Mouse (Mus musculus): ENCODE results near the gene Gm43951.
A peak's percentile ranks its signal among the peaks of the same experiment; 100 is the strongest.
"Not testable (repeated sequence)": the region's sequence is repeated elsewhere in the genome, so short reads cannot be mapped to it uniquely, and the experiment has no call there.

The Gm43951 gene

DNA sequence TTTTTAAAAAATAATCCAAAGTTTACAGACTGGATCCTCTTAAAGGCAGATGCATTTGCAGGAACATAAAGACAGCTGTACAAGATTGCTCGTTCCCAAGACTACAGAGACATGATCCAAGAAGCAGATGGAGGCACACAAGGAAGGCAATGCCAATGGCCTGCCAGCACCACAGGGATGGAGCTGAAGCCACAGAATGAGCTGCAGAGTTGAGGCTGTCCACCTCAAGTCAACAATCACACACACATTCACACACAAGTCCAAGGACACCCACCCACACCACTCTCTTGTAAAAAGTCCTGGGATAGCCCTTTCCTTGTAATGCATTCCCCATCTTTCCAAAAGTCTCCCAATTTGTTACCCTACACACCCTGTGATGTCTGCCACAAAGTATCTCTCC lies 3.2 kb downstream of the Gm43951 start:
- no peak for DNase-seq (ENCODE audit: low read depth, low spot score)

DNA sequence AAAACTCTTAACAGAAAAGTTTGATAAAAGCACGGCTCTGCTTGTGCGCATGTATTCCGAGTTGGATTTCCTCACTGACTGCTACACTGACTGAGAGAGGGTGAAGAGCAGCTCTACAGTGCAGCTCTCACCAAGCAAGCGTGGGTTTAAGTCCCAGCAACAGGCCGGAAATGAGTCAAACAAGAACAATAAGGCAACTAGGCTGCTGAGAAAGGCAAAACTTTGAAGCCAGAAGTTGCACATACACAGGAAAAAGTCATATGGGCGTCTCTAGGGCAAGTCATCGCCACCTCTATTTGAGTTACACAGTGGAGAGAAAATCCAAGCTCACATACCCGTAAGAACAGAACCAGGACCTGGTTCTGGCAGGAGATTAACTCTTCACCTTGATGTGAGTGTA lies 10.1 kb downstream of the Gm43951 start:
- DNase-seq (ENCODE audit: low read depth, low spot score) = no peak

DNA sequence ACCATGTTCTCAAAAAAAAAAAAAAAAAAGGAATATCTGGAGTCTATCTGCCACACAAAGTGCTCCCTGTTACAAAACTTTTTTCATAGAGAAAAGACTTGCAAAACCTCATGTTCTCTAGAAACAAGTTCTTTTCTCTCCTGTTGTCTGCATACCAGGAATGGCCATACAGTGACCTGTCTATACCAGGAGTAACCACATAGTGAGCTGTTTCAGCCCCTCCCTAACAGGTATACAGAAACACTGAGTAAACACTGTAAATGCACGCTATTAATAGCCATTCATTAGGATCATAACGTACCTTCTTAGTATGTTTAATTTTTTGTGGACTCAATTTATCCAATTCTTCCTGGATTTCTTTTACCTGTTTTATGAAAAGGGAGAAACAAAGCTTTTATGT lies 12.4 kb downstream of the Gm43951 start:
- DNase-seq (ENCODE audit: low read depth, low spot score) = no peak

DNA sequence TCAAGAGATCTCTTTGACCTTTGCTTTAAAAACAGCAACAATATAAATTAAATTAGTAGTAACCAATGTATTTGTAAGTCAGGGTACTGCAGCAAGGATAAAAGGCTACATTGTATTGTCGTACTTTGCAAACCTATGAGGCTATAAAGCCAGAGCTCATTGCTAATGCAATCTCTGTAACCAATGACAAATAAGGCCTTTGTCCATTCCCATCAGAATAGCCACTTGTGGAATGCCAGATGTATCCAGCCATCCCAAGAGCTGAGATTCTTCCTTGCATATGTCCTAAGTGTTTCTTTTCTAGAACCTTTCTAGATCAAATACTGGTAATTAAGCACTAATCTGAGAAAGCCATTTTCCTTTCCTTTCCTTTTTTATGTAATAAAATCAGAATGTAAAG lies 15.8 kb downstream of the Gm43951 start:
- no peak for DNase-seq (ENCODE audit: low read depth, low spot score)

DNA sequence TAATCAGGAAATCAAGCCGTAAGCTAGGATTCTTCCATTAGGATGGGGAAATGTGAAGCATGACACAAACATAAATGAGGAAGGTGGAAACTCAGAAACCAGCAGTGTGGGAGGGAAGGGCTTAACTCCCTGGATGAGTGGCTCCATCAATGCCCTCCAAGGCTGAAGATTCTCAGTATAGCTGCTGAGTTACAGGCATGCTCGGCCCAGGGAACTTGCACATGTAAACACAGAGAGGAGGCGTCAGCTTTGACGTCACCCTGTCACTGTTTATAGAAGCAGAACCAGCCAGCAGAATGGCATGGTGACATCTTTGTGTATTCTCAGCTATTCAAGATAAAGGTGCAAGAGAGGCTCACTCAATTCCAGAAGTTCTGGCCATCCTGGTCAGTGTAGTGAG lies 22.4 kb downstream of the Gm43951 start:
- DNase-seq (ENCODE audit: low read depth, low spot score) = no peak

DNA sequence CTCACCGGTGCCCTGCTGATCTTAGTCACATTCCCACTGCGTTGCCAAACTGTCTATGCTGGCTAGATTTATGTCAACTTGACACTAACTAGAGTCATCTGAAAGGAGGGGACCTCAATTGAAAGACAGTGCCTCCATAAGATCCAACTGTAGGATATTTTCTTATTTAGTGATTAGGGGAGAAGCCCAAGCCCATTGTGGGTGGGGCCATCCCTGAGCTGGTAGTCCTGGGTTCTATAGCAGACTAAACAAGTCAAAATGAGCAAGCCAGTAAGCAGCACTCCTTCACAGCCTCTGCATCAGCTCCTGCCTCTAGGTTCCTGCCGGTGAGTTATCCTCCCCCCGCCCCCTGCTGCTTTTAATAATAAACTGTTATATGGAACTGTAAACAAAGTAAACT lies 25.5 kb downstream of the Gm43951 start:
- no peak for DNase-seq (ENCODE audit: low read depth, low spot score)

DNA sequence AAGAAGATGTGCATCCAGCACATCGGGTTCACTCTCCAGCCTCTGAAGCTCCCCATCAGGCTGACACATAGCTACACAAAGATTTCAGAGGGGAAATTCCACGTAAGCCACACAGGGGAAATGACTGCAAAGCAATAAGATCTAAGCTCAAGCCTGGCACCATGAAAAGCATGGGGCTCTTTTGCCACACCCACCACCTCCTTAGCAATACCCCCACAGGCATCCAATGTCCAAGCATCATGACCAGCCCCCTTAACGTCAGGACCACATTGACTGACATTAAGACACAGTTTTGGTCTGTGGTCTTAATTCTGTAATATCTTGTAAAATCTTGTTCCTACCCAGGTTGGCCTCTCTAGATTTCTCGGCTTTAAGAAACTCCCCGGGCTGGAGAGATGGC lies 26.1 kb downstream of the Gm43951 start:
- DNase-seq (ENCODE audit: low read depth, low spot score) = no peak

DNA sequence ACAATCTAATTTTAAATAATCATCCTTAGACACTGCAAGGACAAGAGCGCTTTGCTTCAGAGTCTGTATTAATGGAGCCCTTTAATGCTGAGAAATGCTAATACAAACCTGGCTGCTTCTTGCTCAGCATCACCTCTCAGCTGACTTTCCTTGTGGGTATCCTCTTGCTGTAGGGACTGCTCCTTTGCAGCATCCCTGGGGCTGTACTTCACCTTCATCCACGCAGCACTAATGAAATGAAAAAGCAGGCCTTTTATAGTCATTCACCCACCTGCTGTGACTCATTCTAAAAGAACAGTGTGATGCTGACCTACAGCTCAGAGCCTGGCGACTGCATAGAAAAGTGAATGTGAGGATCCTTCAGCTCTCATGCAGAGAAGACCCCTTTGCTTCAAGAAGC lies 30.1 kb downstream of the Gm43951 start:
- DNase-seq (ENCODE audit: low read depth, low spot score) = peak; percentile 70

DNA sequence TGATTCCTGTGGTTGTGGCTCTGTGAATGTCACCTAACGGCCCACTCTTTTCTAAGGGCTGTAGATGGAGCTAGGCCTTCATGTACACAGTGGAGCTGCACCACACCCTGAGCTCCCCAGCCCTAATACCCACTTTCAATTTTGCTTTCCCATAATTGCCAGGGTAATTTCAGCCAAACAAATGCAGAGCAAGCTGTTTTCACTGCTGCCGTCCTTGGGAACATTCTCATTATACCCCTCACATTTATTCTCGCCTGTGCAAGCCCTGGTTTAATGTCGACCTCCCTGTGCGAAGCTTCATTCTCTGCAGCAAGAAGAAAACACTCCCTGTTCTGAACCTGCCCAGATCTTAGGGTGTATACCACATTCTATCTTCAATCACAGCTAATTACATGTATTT lies 30.7 kb downstream of the Gm43951 start:
- no peak for DNase-seq (ENCODE audit: low read depth, low spot score)

DNA sequence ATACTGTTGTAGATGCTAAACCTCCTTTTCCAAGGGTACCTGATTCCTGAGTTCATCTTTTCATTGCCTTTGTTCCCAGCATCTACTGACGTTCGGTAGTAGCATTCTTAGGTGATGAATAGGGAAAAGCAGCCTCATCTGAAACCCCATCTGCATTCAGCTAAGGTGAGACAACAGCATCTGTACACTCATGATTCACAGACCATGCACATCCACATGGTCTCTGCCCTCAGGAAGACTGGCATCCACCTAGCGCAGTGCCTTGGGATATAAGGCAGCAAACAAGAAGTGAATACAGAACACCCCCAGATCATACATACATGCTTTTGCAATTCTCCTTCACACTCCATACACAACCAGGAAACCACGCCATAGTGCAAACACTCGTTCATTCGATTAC lies 31.9 kb downstream of the Gm43951 start:
- no peak for DNase-seq (ENCODE audit: low read depth, low spot score)

DNA sequence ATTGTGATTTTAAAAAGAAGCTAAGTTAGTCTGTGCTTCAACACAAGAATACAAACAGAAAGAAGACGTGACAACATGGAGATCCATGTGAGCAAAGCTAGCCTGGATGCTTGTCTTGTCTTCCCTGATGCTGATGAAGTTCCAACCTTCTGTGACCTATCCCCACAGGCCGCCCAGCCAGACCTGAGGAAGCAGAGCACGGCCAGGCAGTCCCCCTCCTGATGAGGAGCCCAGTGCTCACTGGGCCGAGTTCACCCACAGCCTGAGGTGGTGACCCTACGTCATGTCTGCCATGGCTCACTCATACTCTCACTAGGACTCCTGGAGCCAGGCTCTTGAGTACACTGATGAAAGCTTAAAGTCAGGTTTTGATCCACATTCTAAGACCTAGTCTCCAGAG lies 33.1 kb downstream of the Gm43951 start:
- no peak for DNase-seq (ENCODE audit: low read depth, low spot score)

DNA sequence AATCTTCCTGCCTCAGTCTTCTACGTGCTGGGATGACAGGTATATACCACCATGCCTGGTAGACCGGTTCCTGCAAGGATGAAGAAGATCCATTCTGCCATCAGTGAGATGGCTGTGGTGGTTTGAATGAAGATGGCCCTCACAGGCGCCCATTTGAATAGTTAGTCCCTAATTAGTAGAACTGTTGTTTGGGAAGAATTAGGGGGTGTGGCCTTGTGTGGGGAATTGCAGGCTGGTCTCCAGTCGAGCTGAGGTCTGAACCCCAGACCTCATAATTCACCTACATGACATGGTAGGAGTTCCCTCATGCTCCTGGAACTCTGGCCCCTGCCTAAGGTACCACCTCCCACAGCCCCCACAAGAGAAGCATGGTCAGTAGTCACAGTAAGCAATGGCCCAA lies 34.7 kb downstream of the Gm43951 start:
- not testable (repeated sequence) for DNase-seq (ENCODE audit: low read depth, low spot score)

DNA sequence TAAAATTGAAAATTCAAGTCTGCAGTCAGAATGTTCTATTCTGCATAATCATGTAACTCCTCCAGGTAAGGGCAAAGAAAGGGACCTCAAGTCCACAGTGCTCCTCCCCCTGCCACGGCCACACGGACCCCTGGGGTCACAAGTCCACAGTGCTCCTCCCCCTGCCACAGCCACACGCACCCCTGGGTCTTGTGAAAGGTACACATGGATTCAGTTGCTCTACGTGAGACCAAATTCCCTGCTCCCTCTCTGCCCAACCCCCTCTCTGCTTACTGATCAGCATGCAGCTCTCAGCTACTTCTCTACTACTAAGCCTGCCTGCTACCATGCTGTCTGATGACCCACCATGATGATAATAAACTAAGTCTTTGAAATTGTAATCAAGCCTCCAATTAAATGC lies 36.8 kb downstream of the Gm43951 start:
- DNase-seq (ENCODE audit: low read depth, low spot score) = no peak

DNA sequence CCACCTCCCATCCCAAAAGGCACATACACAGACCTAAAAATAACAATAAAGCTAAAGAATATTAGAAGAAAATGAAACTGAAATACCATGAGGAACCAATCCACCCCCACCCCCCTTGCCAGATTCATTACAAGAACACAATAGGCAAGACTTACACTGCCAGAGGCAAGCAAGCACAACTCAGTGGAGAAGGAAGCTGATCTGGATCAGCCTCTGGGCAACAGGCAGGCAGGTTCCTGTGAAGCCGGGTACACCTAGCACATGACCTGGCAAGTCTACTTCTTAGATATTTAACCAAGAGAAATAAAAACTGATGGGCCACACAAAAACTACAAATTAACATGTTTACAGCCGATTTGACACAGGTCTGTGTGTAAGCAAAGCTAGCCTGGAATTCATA lies 43.4 kb downstream of the Gm43951 start:
- no peak for DNase-seq (ENCODE audit: low read depth, low spot score)

DNA sequence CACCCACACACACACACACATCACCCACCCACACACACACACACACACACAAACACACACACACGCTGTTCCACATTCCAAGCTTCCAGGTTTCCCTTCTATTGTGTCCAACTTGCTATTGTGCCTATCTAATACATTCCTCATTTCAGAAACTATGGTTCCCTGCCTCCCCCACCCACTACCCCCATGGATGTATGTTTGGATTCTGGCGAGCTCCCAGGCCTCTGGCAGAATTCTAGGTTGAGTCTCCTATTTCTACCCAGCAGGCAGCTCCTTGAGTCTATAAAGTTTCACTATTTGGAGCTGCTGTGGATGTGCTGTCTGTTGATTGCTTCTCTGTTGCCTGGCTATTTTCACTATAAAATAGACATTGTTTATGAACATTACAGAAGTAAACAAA lies 50.0 kb downstream of the Gm43951 start:
- no peak for DNase-seq (ENCODE audit: low read depth, low spot score)

DNA sequence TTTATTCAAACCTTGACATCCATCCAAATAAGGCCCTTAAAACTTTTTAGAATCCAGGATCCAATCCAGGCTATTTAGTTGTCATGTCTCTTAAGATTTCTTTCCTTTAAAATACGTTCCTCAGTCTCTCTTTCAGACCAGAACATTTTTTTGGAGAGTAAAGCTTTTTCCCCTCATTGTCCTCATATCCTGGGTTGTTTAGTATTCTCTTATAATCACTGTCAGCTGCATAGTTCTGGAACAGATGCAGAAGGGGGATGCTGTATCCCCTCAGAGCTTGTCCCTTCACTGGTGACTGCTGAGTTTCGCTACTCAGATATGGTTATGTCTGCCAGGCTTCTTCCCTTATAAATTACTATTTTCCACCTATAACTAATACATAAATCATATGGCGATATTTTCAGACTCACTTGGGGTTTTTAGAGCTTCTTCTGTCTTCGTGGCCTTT lies 50.6 kb downstream of the Gm43951 start:
- DNase-seq (ENCODE audit: low read depth, low spot score) = no peak

DNA sequence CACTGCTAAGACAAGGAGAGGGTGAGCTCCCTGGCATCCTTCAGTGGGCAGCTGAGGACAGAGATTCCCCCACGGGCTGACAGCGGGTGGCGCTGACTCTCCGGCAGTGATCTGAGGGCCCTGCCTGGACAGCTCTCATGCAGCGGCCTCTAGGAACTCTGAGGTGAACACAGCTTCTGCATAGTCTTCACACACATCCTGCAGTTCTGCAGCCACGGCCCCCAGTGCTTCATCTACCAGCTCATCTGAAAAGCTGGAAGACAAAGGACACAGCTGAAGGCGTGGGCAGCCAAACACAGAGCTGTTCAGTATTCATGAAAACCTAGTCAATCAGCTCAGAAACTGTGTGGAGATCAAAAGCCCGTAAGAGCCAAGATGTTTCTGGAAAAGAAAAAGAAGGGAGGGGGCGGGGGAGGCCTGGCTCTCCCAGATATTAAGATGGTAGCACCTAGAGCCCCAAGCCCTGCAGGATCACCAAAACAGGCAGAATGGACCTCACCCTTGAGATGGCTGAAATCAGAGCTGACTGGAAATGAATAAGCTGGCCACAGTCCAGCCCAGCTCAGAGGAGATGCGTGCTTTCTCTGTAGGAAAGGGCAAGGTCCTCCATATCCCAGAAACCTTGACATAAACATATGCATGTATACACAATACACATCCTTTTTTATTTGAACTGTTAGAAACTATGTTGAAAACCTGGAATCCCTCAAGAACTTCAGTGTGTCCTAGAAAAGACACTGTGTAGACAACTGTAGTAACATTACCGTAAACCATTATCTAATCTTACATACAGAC lies 51.3 kb downstream of the Gm43951 start:
- DNase-seq (ENCODE audit: low read depth, low spot score) = no peak

All from ES-CJ7 (cell line).